Mouse (Mus musculus) cerebellum, adult 2 months (tissue): ENCODE measurements around the gene Fndc3a.

Source experiments
- CTCF ChIP-seq: fragments of 200-500 bp; IDR thresholded peaks from 2 replicates; pipeline ENCODE4 v1.5.1; 2011; ENCODE audit warnings: low read depth, mild to moderate bottlenecking, control low read depth, low read length, moderate library complexity, borderline replicate concordance; ENCODE audit not compliant: insufficient read depth
- POLR2A ChIP-seq: fragments of 200-500 bp; IDR thresholded peaks from 2 replicates; pipeline ENCODE4 v1.6.1; 2011; ENCODE audit warnings: low read length, control low read depth, borderline replicate concordance; ENCODE audit not compliant: insufficient read depth

DNA sequence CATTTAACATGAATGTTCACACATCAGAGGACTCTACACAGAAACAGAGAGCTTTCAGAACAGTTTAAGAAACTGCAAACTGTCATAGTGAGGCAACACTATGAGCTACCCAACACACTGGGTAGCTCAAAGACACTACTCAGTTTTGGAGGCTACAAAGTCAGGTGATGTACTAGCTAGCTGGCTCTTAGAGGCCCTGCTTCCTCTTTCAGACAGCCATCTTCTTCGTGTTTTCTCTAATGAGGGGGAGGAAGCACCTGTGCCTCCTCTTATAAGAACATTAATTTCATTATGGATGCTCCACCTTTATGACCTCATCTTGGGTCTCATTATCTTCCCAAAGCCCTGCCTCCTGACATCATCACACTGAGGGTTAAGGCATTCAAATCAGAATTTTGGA is 18.4 kb downstream of the Fndc3a start:
- no peak for TF ChIP-seq CTCF
- no peak for TF ChIP-seq POLR2A
